Mouse (Mus musculus): ENCODE data around the gene Iqgap1. TPM values are rescaled to one million over a fixed set of nuclear protein-coding genes. Genes with fewer than 3 reads are reported as not detected.
A peak's percentile ranks its signal among the peaks of the same experiment; 100 is the strongest.

The Iqgap1 gene
- total RNA-seq, 2 experiments from 2014 or later = 40.5 to 43.2 TPM

DNA sequence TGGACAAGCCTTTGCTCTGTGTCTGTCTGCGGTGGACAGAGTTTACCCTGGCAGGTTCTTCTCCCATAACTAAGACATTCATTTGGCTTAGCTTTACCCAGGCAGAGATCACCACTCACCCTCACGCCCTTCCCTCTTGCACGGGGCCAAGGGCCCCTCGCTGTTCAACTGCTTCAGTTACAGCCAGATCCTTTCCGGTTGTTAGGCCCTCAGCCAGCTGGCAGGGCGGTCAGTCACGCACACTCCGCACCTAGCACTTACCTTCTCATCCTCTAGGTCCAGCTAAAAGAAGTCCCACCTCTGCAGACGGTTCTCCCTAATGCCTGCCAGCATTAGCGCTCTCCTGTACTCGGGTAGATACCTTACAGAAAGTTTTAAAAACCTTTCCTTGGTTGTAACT, 92.8 kb downstream of the Iqgap1 start:
- intact Hi-C loops (cut with DNase I) = loop anchor here (10.0 kb wide), 1 partner anchor 312 kb away; no protein-coding TSS in a partner anchor
- DNase-seq = no peak

DNA sequence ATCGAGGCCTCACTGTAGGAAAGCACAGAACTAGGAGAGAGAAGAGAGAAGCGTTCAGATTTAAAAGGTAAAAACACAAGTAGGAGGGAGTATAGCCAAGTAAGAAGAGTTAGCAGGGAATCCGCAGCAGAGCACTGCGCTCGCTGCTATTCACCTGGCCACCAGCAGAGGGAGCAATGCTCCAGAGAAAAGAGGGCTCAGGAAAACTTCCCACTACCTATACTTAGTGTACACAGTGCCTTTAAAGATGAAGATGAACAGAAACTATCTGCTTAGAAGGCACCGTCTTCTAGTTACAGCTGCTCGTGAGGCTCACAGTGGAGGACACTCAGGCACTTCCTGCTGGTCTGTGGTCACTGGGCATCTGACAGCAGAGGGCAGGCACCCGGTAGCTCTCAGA, 96.1 kb downstream of the Iqgap1 start:
- intact Hi-C loops (cut with DNase I) = loop anchor here (1.0 to 10.0 kb wide), 2 partner anchors 120 to 315 kb away; no protein-coding TSS in a partner anchor
- DNase-seq = peak; percentile 78 to 83

DNA sequence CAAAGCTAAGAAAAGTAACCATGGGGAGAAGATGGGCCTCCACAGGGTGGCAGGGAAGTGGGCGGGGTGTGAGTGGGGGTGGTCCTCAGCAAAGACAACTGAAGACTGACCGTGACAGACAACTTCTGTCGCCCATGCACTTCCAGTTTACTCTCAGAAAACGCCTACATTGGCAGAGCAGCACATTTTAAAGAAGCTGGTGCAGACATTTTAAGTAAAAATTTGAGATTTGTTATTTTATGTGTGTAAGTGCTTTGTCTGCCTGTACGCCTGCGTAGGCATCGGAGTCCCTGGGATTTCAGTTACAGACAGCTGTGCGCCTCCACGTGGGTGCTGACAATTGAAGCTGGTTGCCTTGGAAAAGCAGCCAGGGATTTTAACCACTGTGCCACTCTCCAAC, 104.7 kb downstream of the Iqgap1 start:
- DNase-seq = no peak
- intact Hi-C loops (cut with DNase I) = no loop called here

DNA sequence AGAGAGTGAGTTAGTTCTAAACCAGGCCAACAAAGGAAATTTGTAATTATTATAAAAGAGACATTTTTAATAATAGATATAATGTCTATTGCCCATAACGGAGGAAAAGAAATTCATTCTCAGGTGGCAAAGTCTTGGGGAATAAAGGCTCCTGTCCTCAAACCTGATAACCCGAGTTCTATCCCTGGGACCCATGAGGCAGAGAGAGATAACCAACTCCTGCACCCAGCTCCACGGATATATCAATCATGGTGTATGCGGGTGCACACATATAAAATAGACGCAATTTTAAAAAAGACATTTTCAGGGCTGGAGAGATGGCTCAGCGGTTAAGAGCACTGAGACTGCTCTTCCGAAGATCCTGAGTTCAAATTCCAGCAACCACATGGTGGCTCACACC, 106.2 kb downstream of the Iqgap1 start:
- intact Hi-C loops (cut with DNase I) = loop anchor here (5.0 kb wide), 1 partner anchor 332 kb away; the partner anchor contains the start of gene Fes
- DNase-seq = no peak

DNA sequence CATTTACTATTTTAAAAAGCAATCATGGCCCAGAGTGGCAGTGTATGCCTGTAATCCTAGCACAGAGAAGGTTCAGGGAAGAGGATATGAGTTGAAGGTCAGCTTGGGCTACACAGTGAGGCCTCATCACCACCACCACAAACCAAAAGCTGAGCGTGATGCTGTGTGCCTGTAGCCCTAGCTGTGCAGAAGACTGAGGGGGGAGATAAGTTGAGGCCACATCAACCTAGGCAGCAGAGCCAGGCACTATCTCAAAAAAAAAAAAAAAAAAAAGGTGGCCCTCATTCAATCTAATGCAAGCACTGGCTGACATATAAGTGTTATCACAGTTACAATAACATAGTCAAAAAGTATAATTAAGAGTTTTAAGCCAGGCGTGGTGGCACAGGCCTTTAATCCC, 106.7 kb downstream of the Iqgap1 start:
- intact Hi-C loops (cut with DNase I) = loop anchor here (5.0 kb wide), 1 partner anchor 332 kb away; the partner anchor contains the start of gene Fes

DNA sequence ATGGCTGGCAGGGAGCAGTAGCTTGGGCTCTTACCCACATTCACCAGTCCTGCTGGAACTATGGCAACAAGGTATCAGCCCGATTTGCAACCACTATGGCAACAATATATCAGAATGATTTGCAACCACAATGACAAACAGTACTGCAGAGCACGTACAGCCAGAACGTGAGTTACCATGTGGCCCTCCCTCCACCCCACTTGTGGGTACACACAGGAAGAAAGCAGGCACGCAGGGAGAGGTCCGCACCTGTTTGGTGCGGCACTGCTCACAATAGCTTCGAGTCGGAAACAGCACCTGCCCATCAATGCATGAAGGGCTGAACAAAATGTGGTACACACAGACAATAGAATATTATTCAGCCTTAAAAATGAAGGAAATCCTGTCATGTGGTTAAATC, 107.3 kb downstream of the Iqgap1 start:
- no peak for DNase-seq
- intact Hi-C loops (cut with DNase I) = loop anchor here (5.0 kb wide), 1 partner anchor 331 kb away; the partner anchor contains the start of gene Fes

More for the DNA sequence above, 106.7 kb downstream of the Iqgap1 start:
- DNase-seq = no peak

DNA sequence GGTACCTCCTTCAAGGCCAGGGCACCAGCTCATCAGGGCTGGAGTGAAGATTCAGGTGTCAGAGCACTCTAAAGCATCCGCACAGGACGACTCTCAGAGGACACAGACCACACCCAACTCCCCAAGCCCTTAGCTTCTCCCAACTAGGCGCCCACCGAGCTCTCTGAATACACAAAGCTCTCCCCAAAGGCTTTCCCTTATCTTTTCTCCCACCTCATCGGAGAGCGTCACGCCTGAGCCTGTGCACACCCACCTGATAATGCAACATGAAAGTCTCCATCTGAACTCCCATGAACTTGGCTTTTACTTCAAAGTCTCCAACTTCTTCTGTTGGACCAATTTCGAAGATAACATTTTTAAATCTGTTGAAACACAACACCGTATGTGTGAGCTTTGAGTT, 109.0 kb downstream of the Iqgap1 start:
- no peak for DNase-seq
- intact Hi-C loops (cut with DNase I) = loop anchor here (5.0 kb wide), 1 partner anchor 329 kb away; the partner anchor contains the start of gene Fes

DNA sequence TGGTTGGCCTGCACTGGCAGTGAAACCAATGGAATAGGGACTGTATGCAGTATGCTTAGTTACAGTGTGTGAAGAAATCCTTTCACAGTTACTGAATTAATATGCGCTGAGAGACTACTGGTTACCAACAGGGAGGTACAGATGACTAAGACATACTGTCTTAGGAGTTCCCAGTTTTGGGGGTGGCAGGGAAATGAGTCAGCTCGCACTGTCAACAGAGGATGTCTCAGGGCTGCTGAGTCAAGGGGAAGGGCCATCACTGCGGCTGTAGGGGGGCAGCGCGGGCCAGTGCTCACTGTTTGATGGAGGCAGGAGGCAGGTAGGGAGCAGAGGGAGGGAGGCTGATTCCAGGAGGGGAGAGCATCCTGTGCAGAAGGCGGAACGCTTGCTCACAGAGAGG, 110.5 kb downstream of the Iqgap1 start:
- no peak for DNase-seq
- intact Hi-C loops (cut with DNase I) = loop anchor here (5.0 kb wide), 1 partner anchor 328 kb away; the partner anchor contains the start of gene Fes

DNA sequence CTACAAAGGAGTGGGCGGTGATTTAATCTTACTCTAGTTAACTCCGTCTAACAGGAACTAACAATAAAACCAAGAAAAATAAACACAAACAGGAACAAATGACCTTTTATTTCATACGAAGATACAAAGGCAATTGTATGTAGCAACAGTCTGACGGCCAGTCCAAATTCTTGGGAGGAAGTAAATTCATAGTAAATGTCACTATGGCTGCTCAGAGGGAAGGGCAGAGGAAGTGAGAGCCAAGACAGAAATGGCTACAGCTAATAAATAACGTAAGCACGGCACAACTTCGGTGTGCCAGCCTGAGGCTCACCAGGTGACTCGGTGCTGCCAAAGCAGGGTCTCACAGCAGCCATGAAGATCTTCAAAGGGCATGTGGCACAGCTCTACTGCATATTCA, 114.3 kb downstream of the Iqgap1 start:
- intact Hi-C loops (cut with DNase I) = no loop called here
- DNase-seq = no peak

DNA sequence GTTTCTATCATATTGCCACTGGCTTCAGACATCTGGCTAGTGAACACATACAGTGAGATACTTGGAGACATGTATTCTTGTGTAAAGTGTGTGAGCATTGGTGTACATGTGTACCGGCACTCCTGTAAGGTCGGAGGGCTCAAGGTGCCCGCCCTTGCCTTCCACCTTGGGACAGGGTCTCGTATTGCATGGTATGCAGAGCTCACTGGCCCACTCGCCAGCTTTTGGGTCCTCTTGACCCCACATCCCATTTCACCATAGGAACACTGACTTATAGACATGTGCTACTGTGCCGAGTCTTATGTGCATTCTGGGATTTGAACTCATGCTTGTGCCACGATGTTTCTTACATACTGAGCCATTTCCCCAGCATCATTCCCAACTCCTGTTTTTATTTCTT, 115.4 kb downstream of the Iqgap1 start:
- intact Hi-C loops (cut with DNase I) = no loop called here

DNA sequence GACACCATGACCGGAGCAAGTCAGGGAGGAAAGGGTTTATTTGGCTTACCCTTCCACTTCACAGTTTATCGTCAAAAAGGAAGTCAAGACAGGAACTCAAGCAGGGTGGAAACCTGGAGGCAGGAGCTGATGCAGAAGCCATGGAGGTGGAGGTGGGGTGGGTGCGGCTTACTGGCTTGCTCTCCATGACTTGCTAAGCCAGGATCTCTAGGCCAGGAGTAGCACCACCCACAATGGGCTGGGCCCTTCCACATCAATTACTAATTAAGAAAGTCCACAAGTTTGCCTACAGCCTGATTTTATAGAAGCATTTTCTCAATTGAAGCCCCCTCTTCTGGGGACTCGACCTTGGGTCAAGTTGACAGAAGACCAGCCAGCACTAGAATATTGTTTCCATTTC, 121.7 kb downstream of the Iqgap1 start:
- no peak for DNase-seq

More for the DNA sequence above, 115.4 kb downstream of the Iqgap1 start:
- no peak for DNase-seq

DNA sequence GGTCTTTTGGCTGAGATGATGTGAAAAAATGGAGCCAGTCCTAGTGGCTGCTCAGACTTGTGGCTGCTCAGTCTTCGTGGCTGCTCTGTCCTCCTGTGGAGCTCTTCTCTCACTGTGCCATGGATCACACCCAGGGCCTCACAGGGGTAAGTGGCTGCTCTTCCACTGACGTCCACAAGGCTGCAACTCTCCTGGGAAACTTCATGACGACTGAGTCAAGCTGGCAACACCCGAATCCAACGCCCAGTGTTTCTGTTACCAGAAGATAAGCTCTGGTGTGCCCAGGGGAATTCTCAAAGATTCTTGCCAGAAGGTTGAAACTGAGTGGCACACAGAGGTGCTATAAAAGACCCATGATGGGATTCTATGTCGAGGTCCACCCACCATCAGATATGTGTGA, 123.3 kb downstream of the Iqgap1 start:
- DNase-seq = no peak
- intact Hi-C loops (cut with DNase I) = no loop called here

More for the DNA sequence above, 121.7 kb downstream of the Iqgap1 start:
- intact Hi-C loops (cut with DNase I) = no loop called here

DNA sequence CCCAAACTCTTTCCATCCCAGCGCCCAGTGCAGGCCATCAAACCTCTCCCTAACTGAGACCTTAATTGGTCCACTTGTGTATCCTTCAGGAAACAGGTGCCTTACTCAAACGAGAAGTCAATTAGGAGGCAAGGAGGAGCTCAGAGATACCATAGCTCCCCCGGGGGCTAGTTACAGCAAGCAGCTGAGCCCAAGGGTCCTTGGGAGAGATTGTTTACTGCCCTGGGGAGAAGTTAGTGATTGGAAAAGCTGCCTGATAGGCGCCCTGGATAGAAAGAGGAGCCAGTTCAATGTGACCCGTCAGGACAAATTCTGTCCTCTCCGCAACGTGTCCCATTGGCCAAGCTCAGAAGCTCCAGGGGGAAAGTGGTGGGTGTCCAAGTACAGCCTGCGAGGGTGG, 126.1 kb downstream of the Iqgap1 start:
- no peak for DNase-seq
- intact Hi-C loops (cut with DNase I) = no loop called here

DNA sequence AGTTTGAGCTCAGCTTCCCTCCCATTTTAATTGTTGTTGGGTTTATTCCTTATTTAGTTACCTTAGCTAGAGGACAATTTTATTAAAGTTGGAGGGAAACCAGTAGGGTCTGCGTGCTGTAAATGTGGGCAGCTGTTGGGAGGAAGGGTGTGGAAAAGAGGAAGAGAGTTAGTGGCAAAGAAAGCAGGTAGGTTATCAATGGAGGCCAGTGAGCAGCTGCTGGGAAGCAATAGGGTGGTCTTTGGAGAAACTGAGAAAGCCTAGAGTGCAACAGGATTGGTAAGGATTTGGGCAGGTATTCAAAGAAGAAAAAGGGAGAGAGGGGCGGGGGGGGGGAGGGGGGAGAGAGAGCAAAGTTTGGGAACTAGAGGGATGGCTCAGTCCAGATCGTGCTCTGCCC, 126.8 kb downstream of the Iqgap1 start:
- no peak for DNase-seq
- intact Hi-C loops (cut with DNase I) = no loop called here

DNA sequence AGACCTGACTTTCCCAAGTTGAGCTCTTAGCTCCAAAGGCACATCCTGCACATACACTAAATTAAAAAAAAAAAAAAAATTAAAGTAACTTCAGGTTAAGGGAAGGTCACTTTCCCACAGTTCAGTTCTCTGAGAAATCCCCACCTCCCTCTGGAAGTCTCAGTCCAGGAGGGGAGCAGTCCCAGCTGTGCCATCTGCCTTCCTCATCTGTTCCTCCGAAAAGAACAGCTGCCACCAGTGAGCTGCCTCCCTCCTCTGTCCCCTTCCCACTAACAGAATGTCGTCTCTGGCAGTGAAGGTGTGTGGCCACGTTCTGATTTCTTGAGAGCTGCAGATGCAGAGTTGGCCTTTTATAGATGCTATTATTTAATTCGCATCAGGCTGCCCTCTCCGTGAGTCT, 127.9 kb downstream of the Iqgap1 start:
- no peak for DNase-seq
- intact Hi-C loops (cut with DNase I) = no loop called here

DNA sequence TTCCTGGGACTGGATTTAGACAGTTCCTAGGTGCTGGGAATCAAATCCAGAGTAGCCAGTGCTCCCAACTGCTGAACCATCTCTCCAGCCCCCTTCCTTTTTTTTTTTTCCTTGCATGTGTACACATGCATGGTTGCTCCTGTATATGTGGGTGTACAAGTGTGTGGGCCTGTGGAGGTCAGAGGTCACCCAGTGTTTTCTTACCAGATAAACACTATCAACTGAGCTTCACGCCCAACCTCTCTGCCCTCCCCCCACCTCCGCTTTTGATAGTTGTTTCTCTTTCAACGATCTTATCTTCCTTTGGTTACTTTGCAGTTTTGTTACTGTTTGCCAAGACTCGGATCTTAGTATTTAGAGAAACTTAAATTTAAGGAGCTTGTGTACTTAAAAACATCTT, 128.9 kb downstream of the Iqgap1 start:
- no peak for DNase-seq
- intact Hi-C loops (cut with DNase I) = no loop called here

DNA sequence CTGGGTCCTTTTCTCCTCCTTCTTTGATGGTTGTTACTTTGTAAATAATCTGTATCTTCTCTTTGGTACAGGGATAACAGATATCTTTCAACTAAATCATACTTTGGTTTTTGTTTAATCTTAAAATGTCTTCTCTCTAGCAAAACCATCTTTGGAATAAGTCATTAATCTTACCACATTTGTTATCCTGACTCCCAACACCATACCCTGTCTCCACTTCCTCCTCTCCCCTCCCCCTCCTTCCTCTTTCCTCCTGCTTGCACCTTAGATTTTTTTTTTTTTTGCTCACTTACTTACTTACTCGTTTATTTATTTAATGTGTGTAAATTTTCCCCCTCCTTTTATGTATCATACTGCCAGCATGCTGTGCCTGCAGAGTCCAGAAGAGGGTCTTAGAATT, 129.4 kb downstream of the Iqgap1 start:
- intact Hi-C loops (cut with DNase I) = no loop called here
- DNase-seq = no peak

DNA sequence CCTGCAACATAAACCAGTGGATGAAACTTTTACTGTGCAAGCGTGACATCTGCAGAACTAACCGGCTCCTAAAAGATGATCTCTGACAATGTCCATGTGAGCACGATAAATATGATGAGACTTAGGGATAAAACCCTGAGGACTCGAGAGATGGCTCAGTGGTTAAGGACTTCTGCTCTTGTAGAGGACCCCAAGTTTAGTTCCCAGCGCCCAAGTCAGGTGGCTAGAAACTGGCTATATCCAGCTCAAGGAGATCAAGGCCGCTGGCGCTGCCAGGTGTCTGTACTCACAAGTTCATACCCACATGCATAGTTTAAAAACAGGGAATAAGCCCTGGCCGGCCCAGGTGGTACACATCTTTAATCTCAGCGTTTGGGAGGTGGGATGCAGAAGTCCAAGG, 133.3 kb downstream of the Iqgap1 start:
- intact Hi-C loops (cut with DNase I) = no loop called here
- DNase-seq = no peak

DNA sequence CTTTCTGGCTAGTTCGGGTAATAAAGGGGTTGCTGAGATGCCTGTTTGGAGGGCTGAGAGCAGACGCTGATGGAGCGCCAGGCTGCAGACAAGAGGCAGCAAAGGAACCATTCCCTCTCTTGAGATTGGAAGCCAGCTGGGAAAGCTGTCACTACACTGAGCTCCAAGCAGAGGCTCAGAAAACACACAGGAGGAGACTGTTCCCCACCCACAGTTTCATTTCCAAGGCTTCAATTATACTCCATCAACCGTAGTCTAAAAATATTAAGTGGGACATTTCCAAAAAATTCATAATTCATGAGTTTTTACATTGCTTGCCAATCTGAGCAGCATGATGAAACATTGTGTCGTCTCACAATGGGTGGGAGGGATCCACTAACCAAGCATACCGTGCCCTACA, 134.6 kb downstream of the Iqgap1 start:
- intact Hi-C loops (cut with DNase I) = no loop called here

DNA sequence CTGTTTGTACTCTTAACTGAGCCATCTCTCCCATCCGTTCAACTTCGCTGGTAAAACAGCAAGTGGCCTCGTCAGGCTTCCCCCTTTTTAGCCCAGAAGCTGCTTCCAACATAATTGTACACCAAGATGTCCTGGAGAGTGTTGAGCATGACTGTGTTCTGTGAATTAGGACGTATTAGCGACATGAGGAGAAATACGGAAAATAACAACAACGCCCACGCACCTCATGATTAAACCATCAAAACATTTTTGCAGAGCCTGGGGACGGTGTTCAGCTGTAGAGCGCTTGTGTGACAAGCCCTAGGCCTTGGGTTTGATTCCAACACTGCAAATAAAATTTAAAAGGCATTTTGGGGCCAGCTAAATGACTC, 136.6 kb downstream of the Iqgap1 start:
- intact Hi-C loops (cut with DNase I) = loop anchor here (5.0 kb wide), 2 partner anchors 52 to 302 kb away; partner anchors contain the start of gene Fes
- DNase-seq = no peak

More for the DNA sequence above, 134.6 kb downstream of the Iqgap1 start:
- DNase-seq = no peak

DNA sequence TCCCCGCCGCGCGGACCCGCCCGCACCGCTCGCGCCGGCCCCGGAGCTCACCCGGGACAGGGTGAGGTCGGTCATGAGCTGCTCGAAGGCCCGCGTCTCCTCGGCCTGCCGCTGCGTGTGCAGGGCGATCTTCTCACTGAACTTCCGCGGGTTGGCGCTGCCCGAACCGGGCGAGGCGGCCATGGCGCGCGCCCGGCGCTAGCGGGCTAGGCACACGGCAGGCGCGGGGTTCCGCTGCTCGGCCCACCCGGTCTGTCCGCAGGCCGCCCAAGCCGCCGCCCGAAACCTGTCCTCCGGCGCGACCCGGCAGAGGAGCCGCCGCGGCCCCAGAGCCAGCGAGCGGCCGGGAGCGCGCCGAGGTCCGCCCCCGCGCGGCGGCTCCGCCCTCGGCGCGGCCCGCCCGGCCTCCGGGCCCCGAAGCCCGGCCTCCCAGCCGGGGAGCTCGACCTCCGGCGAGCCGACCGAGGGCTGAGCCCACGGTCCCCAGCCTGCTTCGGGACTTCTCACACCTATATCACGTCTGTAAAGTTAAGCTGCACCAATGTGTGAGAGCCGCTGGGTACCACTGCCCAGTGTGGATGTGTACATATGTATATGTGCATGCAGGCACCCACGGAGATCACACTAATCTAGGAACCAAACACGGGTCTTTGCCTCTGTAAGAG, 137.1 kb downstream of the Iqgap1 start, which contains the start of gene Crtc3:
Gene Crtc3 (minus strand): TSS at position 322 of the 665 bp plus-strand sequence.
- peak; percentile 77 to 87 for DNase-seq
- intact Hi-C loops (cut with DNase I) = loop anchor here (5.0 kb wide), 2 partner anchors 51 to 301 kb away; partner anchors contain the start of gene Fes
